In the genomic region with DNA sequence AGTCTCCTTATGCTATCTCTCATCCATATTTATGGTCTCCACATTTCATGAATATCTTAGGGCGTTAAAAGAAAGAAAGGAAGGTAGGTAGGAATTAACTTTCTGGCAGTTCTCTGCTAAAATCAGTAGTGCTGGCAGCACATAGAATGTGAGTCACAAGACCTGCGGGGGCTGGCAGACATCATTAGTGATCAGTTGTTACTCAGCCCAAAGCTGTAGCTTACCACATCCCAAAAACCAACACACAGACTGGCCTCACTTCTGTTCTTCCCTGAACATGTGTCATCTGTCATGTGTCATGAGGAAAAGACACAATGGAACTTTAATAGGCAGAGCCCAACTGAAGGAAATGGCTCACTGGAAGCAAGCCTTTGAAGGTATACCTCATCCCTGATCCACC, we compare ENCODE assay signal across 36 mouse cellular contexts. TPM values are rescaled to one million over a fixed set of nuclear protein-coding genes. Genes with fewer than 3 reads are reported as not detected.
DNase-seq lines count a peak whose midpoint lies in the region; ATAC-seq and TF ChIP-seq lines count a peak whose summit lies in the region.
"Had no signal": no experiment of that assay in that cellular context is flagged by ENCODE, and none has a peak within 500 bp of the region (broad histone marks: within the 10 kb centered on the region; RNA-seq: fewer than 3 reads in every experiment).

No protein-coding gene starts in this region.

- 0 out of 2 replicates have a peak overlapping the region, but pooled peaks have one; percentile 29 for H3K27ac ChIP-seq in heart, embryonic 13.5 days (replicated peaks)
- H3K27ac ChIP-seq in heart, embryonic 12.5 days (ENCODE audit: poor library complexity, severe bottlenecking), result no peak overlapping the region
- no peak overlapping the region for H3K27ac ChIP-seq in midbrain, embryonic 11.5 days (ENCODE audit: low read depth, low read length)
- H3K27ac ChIP-seq in midbrain, postnatal 0 days (ENCODE audit: low read depth, low read length), result no peak overlapping the region
- no peak overlapping the region for H3K27ac ChIP-seq in embryonic facial prominence, embryonic 10.5 days (replicated peaks)
- no peak overlapping the region for H3K27ac ChIP-seq in liver, embryonic 12.5 days
- H3K27ac ChIP-seq: kidney, postnatal 0 days; liver, embryonic 13.5 days; midbrain, embryonic 15.5 days; neural tube, embryonic 12.5 days had no signal

- H3K9ac ChIP-seq in heart, embryonic 13.5 days, result no peak overlapping the region
- H3K9ac ChIP-seq in heart, embryonic 12.5 days, result no peak overlapping the region
- H3K9ac ChIP-seq in midbrain, embryonic 11.5 days (ENCODE audit: low read length), result no peak overlapping the region
- H3K9ac ChIP-seq in midbrain, postnatal 0 days (replicated peaks; ENCODE audit: low read length, poor library complexity, severe bottlenecking), result no peak overlapping the region
- no peak overlapping the region for H3K9ac ChIP-seq in liver, embryonic 12.5 days
- H3K9ac ChIP-seq: liver, embryonic 13.5 days; midbrain, embryonic 15.5 days; neural tube, embryonic 12.5 days had no signal

- no peaks in the 10 kb centered on the region for H3K36me3 ChIP-seq in heart, embryonic 13.5 days
- no peaks in the 10 kb centered on the region for H3K36me3 ChIP-seq in heart, embryonic 12.5 days
- H3K36me3 ChIP-seq in midbrain, embryonic 11.5 days (ENCODE audit: control insufficient read depth, insufficient read depth, low read length), result no peaks in the 10 kb centered on the region
- H3K36me3 ChIP-seq in midbrain, postnatal 0 days (ENCODE audit: insufficient read depth, low read length), result no peaks in the 10 kb centered on the region
- no peaks in the 10 kb centered on the region for H3K36me3 ChIP-seq in embryonic facial prominence, embryonic 10.5 days (replicated peaks)
- H3K36me3 ChIP-seq in liver, embryonic 12.5 days, result no peaks in the 10 kb centered on the region
- H3K36me3 ChIP-seq: G1E; liver, embryonic 13.5 days; midbrain, embryonic 15.5 days; neural tube, embryonic 12.5 days had no signal

- no peaks in the 10 kb centered on the region for H3K9me3 ChIP-seq in heart, embryonic 13.5 days
- H3K9me3 ChIP-seq in heart, embryonic 12.5 days (replicated peaks), result no peaks in the 10 kb centered on the region
- H3K9me3 ChIP-seq in midbrain, embryonic 11.5 days (ENCODE audit: control insufficient read depth, low read length), result no peaks in the 10 kb centered on the region
- no peaks in the 10 kb centered on the region for H3K9me3 ChIP-seq in midbrain, postnatal 0 days (ENCODE audit: low read length)
- H3K9me3 ChIP-seq in embryonic facial prominence, embryonic 10.5 days, result no peaks in the 10 kb centered on the region
- no peaks in the 10 kb centered on the region for H3K9me3 ChIP-seq in liver, embryonic 12.5 days (replicated peaks)
- H3K9me3 ChIP-seq: G1E; liver, embryonic 13.5 days; midbrain, embryonic 15.5 days; neural tube, embryonic 12.5 days had no signal

- DNase-seq in midbrain, embryonic 11.5 days (ENCODE audit: low spot score, missing footprints), result peak; percentile 69
- DNase-seq in midbrain, postnatal 0 days (ENCODE audit: low spot score), result no peak
- DNase-seq in brain, adult 2 months (ENCODE audit: low read depth, low spot score), result peak; percentile 52
- no peak for DNase-seq in embryonic facial prominence, embryonic 10.5 days (ENCODE audit: low spot score)
- DNase-seq: adrenal gland, postnatal 36 days; cerebellum, adult 2 months; cerebellum, postnatal 14 days; gastrocnemius, postnatal 10 days; heart, postnatal 14 days; kidney, adult 2 months; kidney, postnatal 4 days; left cerebral cortex, postnatal 4 days; liver, embryonic 13.5 days; lung, adult 18-20 months; right cerebral cortex, adult 18-20 months; spleen, adult 18-20 months; thymus, postnatal 14 days had no signal

- H3K4me3 ChIP-seq in heart, embryonic 13.5 days, result no peak overlapping the region
- H3K4me3 ChIP-seq in heart, embryonic 12.5 days, result no peak overlapping the region
- no peak overlapping the region for H3K4me3 ChIP-seq in midbrain, embryonic 11.5 days (ENCODE audit: low read depth, low read length)
- H3K4me3 ChIP-seq in midbrain, postnatal 0 days (ENCODE audit: low read depth, low read length), result no peak overlapping the region
- no peak overlapping the region for H3K4me3 ChIP-seq in embryonic facial prominence, embryonic 10.5 days
- no peak overlapping the region for H3K4me3 ChIP-seq in liver, embryonic 12.5 days
- H3K4me3 ChIP-seq: liver, embryonic 13.5 days; midbrain, embryonic 15.5 days; neural tube, embryonic 12.5 days had no signal

- peaks cover 11% of the 10 kb centered on the region for H3K27me3 ChIP-seq in heart, embryonic 13.5 days (replicated peaks)
- H3K27me3 ChIP-seq in heart, embryonic 12.5 days (replicated peaks), result peaks cover 4% of the 10 kb centered on the region; the same call in 1 of the 2 replicates
- no peaks in the 10 kb centered on the region for H3K27me3 ChIP-seq in midbrain, embryonic 11.5 days (ENCODE audit: control insufficient read depth, insufficient read depth, low read length)
- 0 out of 2 replicates have a peak, but pooled peaks cover 4% of the 10 kb centered on the region for H3K27me3 ChIP-seq in midbrain, postnatal 0 days (ENCODE audit: insufficient read depth, low read length)
- H3K27me3 ChIP-seq in embryonic facial prominence, embryonic 10.5 days (replicated peaks; ENCODE audit: low read depth, poor library complexity, severe bottlenecking), result 0 out of 2 replicates have a peak, but pooled peaks cover 5% of the 10 kb centered on the region
- H3K27me3 ChIP-seq in liver, embryonic 12.5 days (replicated peaks), result no peaks in the 10 kb centered on the region
- H3K27me3 ChIP-seq: neural tube, embryonic 12.5 days had no signal

- TF ChIP-seq CTCF in midbrain, postnatal 0 days (IDR thresholded peaks at IDR 0.05), result no peak

- WGBS in heart, embryonic 13.5 days, result 68% methylated on average over 2 of the region's 2 CpGs
- 79% methylated on average over 2 of the region's 2 CpGs for WGBS in heart, embryonic 12.5 days
- 89% methylated on average over 2 of the region's 2 CpGs for WGBS in midbrain, embryonic 11.5 days
- WGBS in midbrain, postnatal 0 days, result 80% methylated on average over 2 of the region's 2 CpGs
- WGBS in embryonic facial prominence, embryonic 10.5 days, result 88% methylated on average over 2 of the region's 2 CpGs
- 46% methylated on average over 2 of the region's 2 CpGs for WGBS in liver, embryonic 12.5 days (ENCODE audit: insufficient replicate concordance)

- ATAC-seq in heart, embryonic 13.5 days (ENCODE audit: extremely low read depth, insufficient number of reproducible peaks, low FRiP score, low TSS enrichment), result no peak
- no peak for ATAC-seq in heart, embryonic 12.5 days (ENCODE audit: insufficient number of reproducible peaks, low FRiP score)
- ATAC-seq in midbrain, embryonic 11.5 days (ENCODE audit: low FRiP score), result no peak
- ATAC-seq in midbrain, postnatal 0 days (ENCODE audit: low FRiP score), result no peak
- ATAC-seq in liver, embryonic 12.5 days, result no peak
- ATAC-seq: hindbrain, embryonic 16.5 days; lung, postnatal 0 days; midbrain, embryonic 15.5 days had no signal

- no peak overlapping the region for H3K4me2 ChIP-seq in heart, embryonic 13.5 days
- H3K4me2 ChIP-seq in heart, embryonic 12.5 days, result no peak overlapping the region
- no peak overlapping the region for H3K4me2 ChIP-seq in midbrain, embryonic 11.5 days
- H3K4me2 ChIP-seq in midbrain, postnatal 0 days (ENCODE audit: low read depth, low read length, poor library complexity, severe bottlenecking), result no peak overlapping the region
- H3K4me2 ChIP-seq in liver, embryonic 12.5 days, result no peak overlapping the region
- H3K4me2 ChIP-seq: heart, embryonic 11.5 days; liver, embryonic 13.5 days; midbrain, embryonic 15.5 days; neural tube, embryonic 12.5 days had no signal

- peaks cover 13% of the 10 kb centered on the region for H3K4me1 ChIP-seq in heart, embryonic 13.5 days
- peaks cover 6% of the 10 kb centered on the region; the same call in 1 of the 2 replicates for H3K4me1 ChIP-seq in heart, embryonic 12.5 days (replicated peaks)
- no peaks in the 10 kb centered on the region for H3K4me1 ChIP-seq in midbrain, embryonic 11.5 days (ENCODE audit: control insufficient read depth, insufficient read depth, low read length)
- 0 out of 2 replicates have a peak, but pooled peaks cover under 1% of the 10 kb centered on the region for H3K4me1 ChIP-seq in midbrain, postnatal 0 days (ENCODE audit: insufficient read depth, low read length)
- H3K4me1 ChIP-seq in embryonic facial prominence, embryonic 10.5 days, result no peaks in the 10 kb centered on the region
- no peaks in the 10 kb centered on the region for H3K4me1 ChIP-seq in liver, embryonic 12.5 days
- H3K4me1 ChIP-seq: liver, embryonic 13.5 days; neural tube, embryonic 12.5 days had no signal

RNA-seq across cellular contexts. Expression of a gene that starts 9.0 kb away (rescaled TPM):
- polyA plus RNA-seq in heart, embryonic 13.5 days (2015; fragmentation: Nextera tagmentation; extraction: Ambion mirVana), result not detected in 2 replicates
- not detected in 2 replicates for polyA plus RNA-seq in heart, embryonic 12.5 days (2016; fragmentation: Nextera tagmentation; extraction: Ambion mirVana)
- not detected in 2 replicates for polyA plus RNA-seq in midbrain, embryonic 11.5 days (2014; fragmentation: Nextera tagmentation; extraction: Ambion mirVana)
- 6.7 and 9.7 TPM in 2 replicates for total RNA-seq in midbrain, postnatal 0 days (2014; rRNA removed)
- 0.38 and 0.41 TPM in 2 replicates for polyA plus RNA-seq in midbrain, postnatal 0 days (2015; fragmentation: Nextera tagmentation; extraction: Ambion mirVana)
- not detected in 2 replicates for polyA plus RNA-seq in embryonic facial prominence, embryonic 10.5 days (2016; fragmentation: Nextera tagmentation; extraction: Ambion mirVana)
- polyA plus RNA-seq in liver, embryonic 12.5 days (2016; fragmentation: Nextera tagmentation; extraction: Ambion mirVana), result not detected in 2 replicates
- total RNA-seq: gastrocnemius, postnatal 10 days; granulocyte monocyte progenitor cell, adult 5-6 weeks; heart, postnatal 14 days; layer of hippocampus, postnatal 36 days had no signal
- polyA plus RNA-seq: cortical plate, adult 2 months; embryonic facial prominence, embryonic 11.5 days; G1E; heart, embryonic 11.5 days; hindbrain, embryonic 11.5 days; intestine, embryonic 14.5 days; kidney, postnatal 0 days; limb, embryonic 14.5 days; liver, embryonic 13.5 days; lung, postnatal 0 days; neural tube, embryonic 12.5 days; stomach, embryonic 16.5 days; urinary bladder, adult 2 months had no signal

Comparison
In these comparisons a context has a peak if more than half of its experiments do, and no peak if none do; other contexts are left out.
1. DNase-seq: peak in midbrain, embryonic 11.5 days (single experiment) and brain, adult 2 months (single experiment); none in midbrain, postnatal 0 days (single experiment) and embryonic facial prominence, embryonic 10.5 days (single experiment).